Mouse (Mus musculus): ENCODE measurements at regions not wholly inside any gene's neighbourhood (a gene's known extent, or its start where the extent isn't known, plus 50 kb on each side); places are given as distances from the start of the nearest gene placed in this dataset.

DNA sequence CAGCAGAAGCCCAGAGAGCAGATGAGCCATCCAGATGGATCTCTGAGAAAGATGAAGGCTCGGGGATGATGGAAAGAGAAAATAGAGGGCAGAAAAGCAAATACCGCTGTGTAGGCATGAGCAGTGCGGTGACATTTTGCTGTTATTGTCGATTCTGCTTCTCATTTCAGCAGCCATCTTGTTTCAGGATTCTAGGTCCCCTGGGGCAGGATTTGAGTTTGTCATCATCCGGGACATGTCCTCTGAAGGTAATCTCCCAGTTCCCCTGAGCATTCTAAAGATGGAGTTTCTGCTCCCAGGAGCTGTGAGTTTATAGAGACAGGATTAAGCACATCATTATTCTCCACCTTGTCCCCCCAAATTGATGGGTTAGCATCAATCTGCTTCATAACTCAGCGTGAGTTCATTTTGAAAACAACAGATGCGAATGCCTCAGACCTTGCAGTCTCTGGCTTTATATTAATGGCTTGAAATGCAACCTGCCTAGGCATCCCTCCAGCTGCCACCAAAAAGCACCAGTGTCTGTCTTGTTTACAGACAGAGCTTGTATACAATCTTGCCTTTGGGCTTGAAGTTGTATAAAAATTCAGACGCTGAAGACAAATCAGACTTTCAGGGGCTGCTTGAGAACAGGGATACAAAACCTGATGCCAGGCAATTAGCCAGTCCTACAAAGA lies 128.6 kb upstream of the Foxa2 start:
- TF ChIP-seq CTCF (IDR thresholded peaks at IDR 0.05; ENCODE audit: low read depth) (no peak), EP300 (IDR thresholded peaks at IDR 0.05; ENCODE audit: low read depth) (no peak)

Measured in liver, postnatal 0 days (tissue).